Mouse (Mus musculus) CH12F3 (cell line): ENCODE measurements around the gene Tmem208.

Experiments used
- in situ Hi-C: fragments of 300-500 bp; cut with MboI; formaldehyde crosslinking; loops from 2 replicates; pipeline ENCODE4 v1.14.3; 2020; ENCODE audit warnings: low sequenced_read_pairs

Gene Tmem208

GRCm38 (mm10) chr8:105298351-105299252 lies 27.6 kb upstream of the Tmem208 start:
- in situ Hi-C loops: no loop called here

GRCm38 (mm10) chr8:105299962-105300361 lies 26.2 kb upstream of the Tmem208 start:
- in situ Hi-C loops: no loop called here

GRCm38 (mm10) chr8:105303396-105303795 lies 22.8 kb upstream of the Tmem208 start:
- in situ Hi-C loops: no loop called here

GRCm38 (mm10) chr8:105303874-105304273 lies 22.3 kb upstream of the Tmem208 start:
- in situ Hi-C loops: no loop called here

GRCm38 (mm10) chr8:105304325-105305210 lies 21.6 kb upstream of the Tmem208 start:
- in situ Hi-C loops: no loop called here

- in situ Hi-C loops: no loop called here
Observed at GRCm38 (mm10) chr8:105305211-105306145, 20.7 kb upstream of the Tmem208 start, which contains the start of gene Elmo3. TSS of gene Elmo3 (plus strand) at chr8:105305601.

GRCm38 (mm10) chr8:105306146-105306691 lies 19.9 kb upstream of the Tmem208 start:
- in situ Hi-C loops: no loop called here

GRCm38 (mm10) chr8:105307670-105308069 lies 18.5 kb upstream of the Tmem208 start:
- in situ Hi-C loops: no loop called here

- in situ Hi-C loops: no loop called here
Observed at GRCm38 (mm10) chr8:105308428-105308827, 17.7 kb upstream of the Tmem208 start.

GRCm38 (mm10) chr8:105309142-105309847 lies 16.9 kb upstream of the Tmem208 start:
- in situ Hi-C loops: no loop called here

- in situ Hi-C loops: no loop called here
Observed at GRCm38 (mm10) chr8:105310118-105310517, 16.0 kb upstream of the Tmem208 start.

- in situ Hi-C loops: no loop called here
Observed at GRCm38 (mm10) chr8:105311718-105312117, 14.4 kb upstream of the Tmem208 start.

GRCm38 (mm10) chr8:105312891-105313481 lies 13.2 kb upstream of the Tmem208 start:
- in situ Hi-C loops: no loop called here

- in situ Hi-C loops: no loop called here
Observed at GRCm38 (mm10) chr8:105313622-105314402, 12.3 kb upstream of the Tmem208 start.

GRCm38 (mm10) chr8:105315073-105315769 lies 10.9 kb upstream of the Tmem208 start:
- in situ Hi-C loops: no loop called here

GRCm38 (mm10) chr8:105317941-105318340 lies 8.2 kb upstream of the Tmem208 start:
- in situ Hi-C loops: no loop called here

GRCm38 (mm10) chr8:105318662-105319190 lies 7.4 kb upstream of the Tmem208 start:
- in situ Hi-C loops: no loop called here
